Mouse (Mus musculus) megakaryocyte, embryonic 14.5 days (primary cell): Measurements from ENCODE around the gene Ptprn.

Experiments used
- FLI1 ChIP-seq: IDR thresholded peaks from 2 replicates; pipeline ENCODE4 v1.6.1; 2012; ENCODE audit warnings: low read length, inconsistent platforms, mixed read lengths
- GATA1 ChIP-seq: IDR thresholded peaks from 3 replicates; pipeline ENCODE4 v1.6.1; 2012; ENCODE audit warnings: mixed read lengths, low read length, inconsistent platforms, borderline replicate concordance

GRCm38 (mm10) chr1:75223532-75223931 is 40.8 kb downstream of the Ptprn start:
- TF ChIP-seq GATA1 (no peak), FLI1 (no peak)
